Mouse (Mus musculus): Measurements from ENCODE around the gene Adgrg5. TPM values are rescaled to one million over a fixed set of nuclear protein-coding genes. Genes with fewer than 3 reads are reported as not detected.

Gene Adgrg5
- polyA plus RNA-seq, 1 experiment: 0.08 TPM

- DNase-seq: no peak
Observed at GRCm38 (mm10) chr8:94954921-94955758, 31.6 kb downstream of the Adgrg5 start.

GRCm38 (mm10) chr8:94956078-94956574 is 32.6 kb downstream of the Adgrg5 start:
- Histone ChIP-seq H3K27me3 (ENCODE audit: control insufficient read depth, insufficient read depth, low read length) (no peaks in the 10 kb centered on the region), H3K4me1 (ENCODE audit: control insufficient read depth, insufficient read depth, low read length) (no peaks in the 10 kb centered on the region), H3K27ac (ENCODE audit: insufficient read depth, low read length) (no peak overlapping the region), H3K4me3 (replicated peaks; ENCODE audit: insufficient read depth, low read depth, low read length) (no peak overlapping the region)
- TF ChIP-seq POLR2A (IDR thresholded peaks at IDR 0.05; ENCODE audit: borderline replicate concordance, insufficient read depth, low read length) (no peak), CTCF (IDR thresholded peaks at IDR 0.05; ENCODE audit: borderline replicate concordance, insufficient read depth, low read depth, low read length) (no peak)
- 100% methylated on average over 1 of the region's 1 CpGs for WGBS
- no peak for DNase-seq

More at GRCm38 (mm10) chr8:94954921-94955758, 31.6 kb downstream of the Adgrg5 start:
- Histone ChIP-seq H3K4me3 (replicated peaks; ENCODE audit: insufficient read depth, low read depth, low read length) (no peak overlapping the region), H3K27me3 (ENCODE audit: control insufficient read depth, insufficient read depth, low read length) (no peaks in the 10 kb centered on the region), H3K4me1 (ENCODE audit: control insufficient read depth, insufficient read depth, low read length) (no peaks in the 10 kb centered on the region), H3K27ac (ENCODE audit: insufficient read depth, low read length) (no peak overlapping the region)
- WGBS: 38% methylated on average over 9 of the region's 9 CpGs
- no peak for TF ChIP-seq POLR2A (IDR thresholded peaks at IDR 0.05; ENCODE audit: borderline replicate concordance, insufficient read depth, low read length)
- peak; percentile 25; the same call in 1 of the 2 replicates for TF ChIP-seq CTCF (IDR thresholded peaks at IDR 0.05; ENCODE audit: borderline replicate concordance, insufficient read depth, low read depth, low read length)

- WGBS: 82% methylated on average over 1 of the region's 1 CpGs
- Histone ChIP-seq H3K4me3 (replicated peaks; ENCODE audit: insufficient read depth, low read depth, low read length) (no peak overlapping the region), H3K4me1 (ENCODE audit: control insufficient read depth, insufficient read depth, low read length) (no peaks in the 10 kb centered on the region), H3K27ac (ENCODE audit: insufficient read depth, low read length) (no peak overlapping the region), H3K27me3 (ENCODE audit: control insufficient read depth, insufficient read depth, low read length) (no peaks in the 10 kb centered on the region)
- no peak for DNase-seq
- TF ChIP-seq CTCF (IDR thresholded peaks at IDR 0.05; ENCODE audit: borderline replicate concordance, insufficient read depth, low read depth, low read length) (no peak), POLR2A (IDR thresholded peaks at IDR 0.05; ENCODE audit: borderline replicate concordance, insufficient read depth, low read length) (no peak)
Observed at GRCm38 (mm10) chr8:94962201-94962600, 38.7 kb downstream of the Adgrg5 start.

DNA sequence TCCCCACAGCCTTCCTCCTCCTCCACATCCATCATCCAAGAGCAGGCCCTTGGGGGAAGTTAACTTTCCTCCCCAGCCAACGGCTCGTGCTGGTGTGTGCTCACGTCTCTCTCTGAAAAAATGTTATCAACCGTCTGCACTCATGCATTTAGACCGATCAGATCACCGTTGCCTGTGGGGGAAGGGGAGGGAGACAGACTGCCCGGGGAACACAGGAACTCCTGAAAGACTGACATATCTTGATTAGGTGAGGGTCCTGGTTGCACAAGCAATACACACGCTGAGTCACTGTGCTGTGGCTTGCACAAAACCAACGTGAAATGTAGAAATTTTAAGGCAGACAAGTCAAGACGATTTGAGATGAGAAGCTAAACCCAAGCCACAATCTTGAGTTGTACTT is 41.3 kb downstream of the Adgrg5 start:
- DNase-seq: no peak
- no peak overlapping the region for H3K4me3 ChIP-seq (replicated peaks; ENCODE audit: insufficient read depth, low read depth, low read length)
- H3K4me1 ChIP-seq (ENCODE audit: control insufficient read depth, insufficient read depth, low read length): no peaks in the 10 kb centered on the region
- TF ChIP-seq POLR2A (IDR thresholded peaks at IDR 0.05; ENCODE audit: borderline replicate concordance, insufficient read depth, low read length) (no peak), CTCF (IDR thresholded peaks at IDR 0.05; ENCODE audit: borderline replicate concordance, insufficient read depth, low read depth, low read length) (no peak)
- 61% methylated on average over 10 of the region's 10 CpGs for whole genome bisulfite sequencing
- H3K27ac ChIP-seq (ENCODE audit: insufficient read depth, low read length): no peak overlapping the region
- H3K27me3 ChIP-seq (ENCODE audit: control insufficient read depth, insufficient read depth, low read length): no peaks in the 10 kb centered on the region

GRCm38 (mm10) chr8:94966578-94966977 is 43.1 kb downstream of the Adgrg5 start:
- no peak overlapping the region for H3K27ac ChIP-seq (ENCODE audit: insufficient read depth, low read length)
- H3K4me1 ChIP-seq (ENCODE audit: control insufficient read depth, insufficient read depth, low read length): no peaks in the 10 kb centered on the region
- peak in 1 of 2 experiments; percentile 29 for DNase-seq
- WGBS: 25% methylated on average over 7 of the region's 7 CpGs
- H3K4me3 ChIP-seq (replicated peaks; ENCODE audit: insufficient read depth, low read depth, low read length): no peak overlapping the region
- TF ChIP-seq POLR2A (IDR thresholded peaks at IDR 0.05; ENCODE audit: borderline replicate concordance, insufficient read depth, low read length): no peak
- TF ChIP-seq CTCF (IDR thresholded peaks at IDR 0.05; ENCODE audit: borderline replicate concordance, insufficient read depth, low read depth, low read length): peak; percentile 40; the same call in 1 of the 2 replicates
- no peaks in the 10 kb centered on the region for H3K27me3 ChIP-seq (ENCODE audit: control insufficient read depth, insufficient read depth, low read length)

- H3K27ac ChIP-seq (ENCODE audit: insufficient read depth, low read length): no peak overlapping the region
- DNase-seq: no peak
- H3K27me3 ChIP-seq (ENCODE audit: control insufficient read depth, insufficient read depth, low read length): no peaks in the 10 kb centered on the region
- no peaks in the 10 kb centered on the region for H3K4me1 ChIP-seq (ENCODE audit: control insufficient read depth, insufficient read depth, low read length)
- no peak overlapping the region for H3K4me3 ChIP-seq (replicated peaks; ENCODE audit: insufficient read depth, low read depth, low read length)
- TF ChIP-seq POLR2A (IDR thresholded peaks at IDR 0.05; ENCODE audit: borderline replicate concordance, insufficient read depth, low read length): no peak
- TF ChIP-seq CTCF (IDR thresholded peaks at IDR 0.05; ENCODE audit: borderline replicate concordance, insufficient read depth, low read depth, low read length): no peak
- WGBS: 85% methylated on average over 4 of the region's 4 CpGs
Observed at GRCm38 (mm10) chr8:94967071-94967470, 43.6 kb downstream of the Adgrg5 start.

- 51% methylated on average over 3 of the region's 3 CpGs for WGBS
- peak in 1 of 2 experiments; percentile 57 for DNase-seq
- H3K4me1 ChIP-seq (ENCODE audit: control insufficient read depth, insufficient read depth, low read length): no peaks in the 10 kb centered on the region
- H3K27me3 ChIP-seq (ENCODE audit: control insufficient read depth, insufficient read depth, low read length): no peaks in the 10 kb centered on the region
- no peak for TF ChIP-seq POLR2A (IDR thresholded peaks at IDR 0.05; ENCODE audit: borderline replicate concordance, insufficient read depth, low read length)
- TF ChIP-seq CTCF (IDR thresholded peaks at IDR 0.05; ENCODE audit: borderline replicate concordance, insufficient read depth, low read depth, low read length): no peak
- no peak overlapping the region for H3K4me3 ChIP-seq (replicated peaks; ENCODE audit: insufficient read depth, low read depth, low read length)
- no peak overlapping the region for H3K27ac ChIP-seq (ENCODE audit: insufficient read depth, low read length)
Observed at GRCm38 (mm10) chr8:94967554-94967953, 44.1 kb downstream of the Adgrg5 start.

DNA sequence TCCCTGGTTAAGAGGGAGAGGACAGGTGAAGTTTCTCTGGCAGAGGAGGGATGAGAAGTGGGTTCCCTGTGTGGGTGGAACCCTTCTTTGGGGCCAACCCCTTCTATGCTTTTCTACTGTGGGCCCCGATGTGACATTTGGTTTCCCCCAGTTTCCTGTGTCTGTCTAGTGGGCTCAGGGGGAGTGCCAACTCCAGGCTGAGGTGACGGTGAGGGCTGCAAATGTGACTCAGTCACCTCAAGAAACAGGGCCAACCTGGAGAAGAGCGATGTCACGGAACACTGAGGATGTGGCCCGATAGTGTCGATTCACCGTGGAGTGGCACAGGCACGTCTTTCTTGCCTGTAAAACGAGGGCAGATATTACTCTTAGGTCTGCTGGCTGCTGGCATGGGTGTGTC is 49.8 kb downstream of the Adgrg5 start:
- DNase-seq: no peak
- WGBS: 94% methylated on average over 9 of the region's 9 CpGs
- H3K4me1 ChIP-seq (ENCODE audit: control insufficient read depth, insufficient read depth, low read length): no peaks in the 10 kb centered on the region
- H3K4me3 ChIP-seq (replicated peaks; ENCODE audit: insufficient read depth, low read depth, low read length): no peak overlapping the region
- TF ChIP-seq POLR2A (IDR thresholded peaks at IDR 0.05; ENCODE audit: borderline replicate concordance, insufficient read depth, low read length) (no peak), CTCF (IDR thresholded peaks at IDR 0.05; ENCODE audit: borderline replicate concordance, insufficient read depth, low read depth, low read length) (no peak)
- H3K27ac ChIP-seq (ENCODE audit: insufficient read depth, low read length): no peak overlapping the region
- H3K27me3 ChIP-seq (ENCODE audit: control insufficient read depth, insufficient read depth, low read length): no peaks in the 10 kb centered on the region
